Mouse (Mus musculus) midbrain, embryonic 14.5 days (tissue): Measurements from ENCODE around the gene Nhlrc2. TPM values are rescaled to one million over a fixed set of nuclear protein-coding genes. Genes with fewer than 3 reads are reported as not detected.

ENCODE experiments used
- ATAC-seq: fragments of 200-750 bp; cut with Nextera tagmentation; 2 replicates; pipeline ENCODE4 v1.8.0; 2017; ENCODE audit warnings: moderate number of reproducible peaks, moderate library complexity; ENCODE audit not compliant: low FRiP score, low TSS enrichment
- DNase-seq: peaks from one replicate; pipeline ENCODE4 v3.0.0-alpha.2; 2015
- H3K27ac ChIP-seq: fragments of 300-500 bp; sonication (generic); replicated peaks from 2 replicates; pipeline ENCODE4 v1.5.1; 2014; ENCODE audit warnings: mild to moderate bottlenecking, low read depth, low read length, moderate library complexity
- H3K27me3 ChIP-seq: fragments of 300-500 bp; sonication (generic); 2 replicates; pipeline ENCODE4 v1.6.1; 2014; ENCODE audit warnings: low read length, control low read depth, mixed read lengths; ENCODE audit not compliant: control insufficient read depth, insufficient read depth
- H3K36me3 ChIP-seq: fragments of 300-500 bp; sonication (generic); 2 replicates; pipeline ENCODE4 v1.6.1; 2014; ENCODE audit warnings: low read length, control low read depth; ENCODE audit not compliant: control insufficient read depth, insufficient read depth
- H3K4me1 ChIP-seq: fragments of 300-500 bp; sonication (generic); 2 replicates; pipeline ENCODE4 v1.6.1; 2014; ENCODE audit warnings: mild to moderate bottlenecking, antibody characterized with exemption, low read length, control low read depth; ENCODE audit not compliant: control insufficient read depth, insufficient read depth
- H3K4me2 ChIP-seq: fragments of 300-500 bp; sonication (generic); 2 replicates; pipeline ENCODE4 v1.6.1; 2014; ENCODE audit warnings: mild to moderate bottlenecking, low read length, moderate library complexity
- H3K4me3 ChIP-seq: fragments of 300-500 bp; sonication (generic); replicated peaks from 2 replicates; pipeline ENCODE4 v1.5.1; 2014; ENCODE audit warnings: low read depth, low read length
- H3K9ac ChIP-seq: fragments of 300-500 bp; sonication (generic); replicated peaks from 2 replicates; pipeline ENCODE4 v1.6.1; 2014; ENCODE audit warnings: mild to moderate bottlenecking, low read length, moderate library complexity
- H3K9me3 ChIP-seq: fragments of 300-500 bp; sonication (generic); 2 replicates; pipeline ENCODE4 v1.6.1; 2016; ENCODE audit warnings: low read length, control low read depth, mixed read lengths; ENCODE audit not compliant: control insufficient read depth
- WGBS: fragments of 180-500 bp; shearing (Covaris S2); extraction: QIAGEN DNeasy Blood & Tissue Kit; methylation state at CpG from one replicate; pipeline ENCODE4 v1.1.7; 2014; 5-methylcytosine and 5-hydroxymethylcytosine counted together
- polyA plus RNA-seq: library from polyadenylated mRNA; unstranded; fragments of >200 nt; fragmentation: Nextera tagmentation; extraction: Ambion mirVana; gene quantifications from 2 replicates; pipeline ENCODE4 v1.2.1, GENCODE M21; 2014

The Nhlrc2 gene
- polyA plus RNA-seq, 1 experiment from 2014 or later = 11.5 TPM

DNA sequence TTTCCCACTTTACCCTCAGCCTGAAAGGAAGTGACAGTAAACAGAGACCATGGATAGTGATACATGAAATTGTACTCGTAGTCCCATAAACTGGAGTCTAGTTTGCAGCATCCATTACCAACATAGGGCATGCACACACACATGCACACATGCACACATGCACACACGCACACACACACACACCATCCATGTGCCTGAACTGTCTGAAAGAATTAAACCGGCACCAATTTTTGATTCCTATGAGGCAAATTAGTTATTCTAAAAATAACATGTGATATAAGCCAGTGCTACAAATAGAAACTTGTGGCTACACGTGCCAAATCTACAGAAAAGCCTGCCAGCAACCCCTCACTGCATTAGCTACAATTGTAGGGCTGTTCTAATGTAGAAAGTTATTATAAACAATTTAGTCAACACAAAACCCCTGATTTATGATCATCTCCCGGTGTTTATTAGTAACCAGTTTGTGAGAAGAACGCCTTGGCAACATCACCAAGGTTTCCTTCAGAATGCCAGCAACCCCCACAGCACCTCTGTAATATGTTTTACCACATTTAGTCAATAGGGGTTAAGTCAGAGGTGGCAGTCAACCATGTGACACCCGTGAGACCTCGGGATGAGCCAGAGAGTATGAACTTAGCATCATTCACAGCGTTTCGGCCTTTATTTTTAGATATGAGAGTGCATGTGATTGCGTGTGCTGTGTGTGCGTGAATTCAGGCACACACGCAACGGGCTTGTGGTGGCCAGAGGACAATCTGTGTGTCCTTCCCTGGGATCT is 14.6 kb upstream of the Nhlrc2 start:
- no peak overlapping the region for H3K9ac ChIP-seq
- H3K4me3 ChIP-seq = no peak overlapping the region
- DNase-seq (no peak), ATAC-seq (no peak)
- H3K4me2 ChIP-seq = no peak overlapping the region
- H3K27me3 ChIP-seq = no peaks in the 10 kb centered on the region
- H3K36me3 ChIP-seq = peaks cover 8% of the 10 kb centered on the region
- H3K4me1 ChIP-seq = no peaks in the 10 kb centered on the region
- H3K9me3 ChIP-seq = no peaks in the 10 kb centered on the region
- 94% methylated on average over 14 of the region's 14 CpGs for WGBS
- H3K27ac ChIP-seq = no peak overlapping the region

GRCm38 (mm10) chr19:56534337-56534736 is 13.7 kb upstream of the Nhlrc2 start:
- Histone ChIP-seq H3K36me3 (peaks cover 8% of the 10 kb centered on the region), H3K4me3 (no peak overlapping the region), H3K9me3 (no peaks in the 10 kb centered on the region), H3K4me1 (no peaks in the 10 kb centered on the region), H3K27ac (no peak overlapping the region), H3K9ac (no peak overlapping the region), H3K27me3 (no peaks in the 10 kb centered on the region), H3K4me2 (no peak overlapping the region)
- ATAC-seq = no peak
- WGBS = 73% methylated on average over 3 of the region's 3 CpGs
- DNase-seq = no peak

DNA sequence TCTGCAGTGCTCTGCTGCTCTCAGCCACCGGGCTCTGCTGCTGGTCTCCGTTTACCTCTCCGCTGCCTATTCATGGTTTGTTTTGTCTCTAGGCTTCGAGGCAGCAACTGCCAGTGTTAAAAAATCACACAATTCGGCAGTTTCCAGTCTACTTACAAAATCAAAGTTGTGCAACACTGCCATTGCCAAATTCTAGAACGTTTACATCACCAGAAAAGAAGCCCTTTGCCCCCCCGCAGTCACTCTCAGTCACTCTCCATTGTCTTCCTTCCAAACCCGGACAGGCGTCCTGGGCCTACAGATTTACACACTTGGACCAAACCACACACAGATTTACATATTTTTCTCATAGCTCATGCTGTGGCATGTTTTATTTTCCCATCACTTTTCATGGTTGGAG is 13.0 kb upstream of the Nhlrc2 start:
- Histone ChIP-seq H3K36me3 (peaks cover 8% of the 10 kb centered on the region), H3K4me1 (no peaks in the 10 kb centered on the region), H3K4me2 (no peak overlapping the region), H3K27ac (no peak overlapping the region), H3K27me3 (no peaks in the 10 kb centered on the region), H3K9ac (no peak overlapping the region), H3K9me3 (no peaks in the 10 kb centered on the region), H3K4me3 (no peak overlapping the region)
- ATAC-seq (no peak), DNase-seq (no peak)
- 73% methylated on average over 9 of the region's 9 CpGs for WGBS

GRCm38 (mm10) chr19:56535765-56536164 is 12.3 kb upstream of the Nhlrc2 start:
- Histone ChIP-seq H3K4me2 (no peak overlapping the region), H3K27me3 (no peaks in the 10 kb centered on the region), H3K4me3 (no peak overlapping the region), H3K4me1 (no peaks in the 10 kb centered on the region), H3K9me3 (no peaks in the 10 kb centered on the region), H3K36me3 (peaks cover 10% of the 10 kb centered on the region), H3K27ac (no peak overlapping the region), H3K9ac (no peak overlapping the region)
- ATAC-seq = no peak
- 94% methylated on average over 9 of the region's 9 CpGs for WGBS
- no peak for DNase-seq

DNA sequence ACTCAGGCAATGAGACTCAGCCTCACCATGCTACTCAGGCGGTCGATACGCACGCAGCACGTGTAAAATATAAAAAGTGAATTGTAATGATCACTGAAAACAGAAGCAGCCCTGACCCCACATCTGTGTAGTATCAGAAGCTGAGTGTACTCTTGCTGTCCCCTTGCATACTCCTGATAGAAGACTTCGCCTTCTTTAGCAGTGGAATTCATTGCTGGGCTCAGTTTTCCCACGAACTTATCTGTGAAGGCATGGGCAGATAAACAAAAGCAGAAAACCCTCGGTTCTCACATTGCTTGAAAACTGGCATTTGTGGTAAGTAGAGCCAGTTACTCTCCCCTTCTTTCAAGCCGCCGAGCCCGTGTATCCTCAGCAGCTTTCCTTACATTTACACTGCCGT is 4.7 kb upstream of the Nhlrc2 start:
- Histone ChIP-seq H3K9me3 (no peaks in the 10 kb centered on the region), H3K4me3 (no peak overlapping the region), H3K9ac (no peak overlapping the region), H3K36me3 (peaks cover 20% of the 10 kb centered on the region), H3K27me3 (no peaks in the 10 kb centered on the region), H3K4me1 (0 out of 2 replicates have a peak, but pooled peaks cover 8% of the 10 kb centered on the region), H3K4me2 (no peak overlapping the region), H3K27ac (no peak overlapping the region)
- ATAC-seq = no peak
- no peak for DNase-seq
- WGBS = 96% methylated on average over 12 of the region's 12 CpGs

- no peak overlapping the region for H3K4me2 ChIP-seq
- no peak overlapping the region for H3K4me3 ChIP-seq
- peaks cover 16% of the 10 kb centered on the region for H3K4me1 ChIP-seq
- no peak for ATAC-seq
- H3K36me3 ChIP-seq = peaks cover 20% of the 10 kb centered on the region
- no peak for DNase-seq
- no peak overlapping the region for H3K9ac ChIP-seq
- H3K9me3 ChIP-seq = no peaks in the 10 kb centered on the region
- no peaks in the 10 kb centered on the region for H3K27me3 ChIP-seq
- no peak overlapping the region for H3K27ac ChIP-seq
- 90% methylated on average over 13 of the region's 13 CpGs for WGBS
Measured at GRCm38 (mm10) chr19:56544681-56545388, 3.2 kb upstream of the Nhlrc2 start.

- no peak overlapping the region for H3K4me3 ChIP-seq
- ATAC-seq (no peak), DNase-seq (no peak)
- no peaks in the 10 kb centered on the region for H3K27me3 ChIP-seq
- H3K9ac ChIP-seq = no peak overlapping the region
- H3K27ac ChIP-seq = no peak overlapping the region
- no peak overlapping the region for H3K4me2 ChIP-seq
- peaks cover 19% of the 10 kb centered on the region for H3K4me1 ChIP-seq
- H3K9me3 ChIP-seq = no peaks in the 10 kb centered on the region
- peaks cover 18% of the 10 kb centered on the region for H3K36me3 ChIP-seq
Measured at GRCm38 (mm10) chr19:56546031-56546430, 2.0 kb upstream of the Nhlrc2 start.

GRCm38 (mm10) chr19:56547456-56548229 is 418 bp upstream of the Nhlrc2 start, which contains the start of gene Dclre1a:
Gene Dclre1a, minus strand, starts transcription at chr19:56548222.
- peaks cover 19% of the 10 kb centered on the region for H3K4me1 ChIP-seq
- peak within 1 kb of the TSS; percentile 85 for H3K4me3 ChIP-seq
- H3K4me2 ChIP-seq = peak within 1 kb of the TSS; percentile 78
- H3K36me3 ChIP-seq = peaks cover 18% of the 10 kb centered on the region
- peak within 1 kb of the TSS; percentile 86 for H3K9ac ChIP-seq
- peak; percentile 73; the same call in 1 of the 2 replicates for ATAC-seq
- 10% methylated on average over 20 of the region's 20 CpGs for WGBS
- H3K27ac ChIP-seq = peak within 1 kb of the TSS; percentile 94
- peak; percentile 84 for DNase-seq
- no peaks in the 10 kb centered on the region for H3K9me3 ChIP-seq
- H3K27me3 ChIP-seq = no peaks in the 10 kb centered on the region
